Comparison of ENCODE assay signal across 9 mouse cellular contexts in the genomic region with DNA sequence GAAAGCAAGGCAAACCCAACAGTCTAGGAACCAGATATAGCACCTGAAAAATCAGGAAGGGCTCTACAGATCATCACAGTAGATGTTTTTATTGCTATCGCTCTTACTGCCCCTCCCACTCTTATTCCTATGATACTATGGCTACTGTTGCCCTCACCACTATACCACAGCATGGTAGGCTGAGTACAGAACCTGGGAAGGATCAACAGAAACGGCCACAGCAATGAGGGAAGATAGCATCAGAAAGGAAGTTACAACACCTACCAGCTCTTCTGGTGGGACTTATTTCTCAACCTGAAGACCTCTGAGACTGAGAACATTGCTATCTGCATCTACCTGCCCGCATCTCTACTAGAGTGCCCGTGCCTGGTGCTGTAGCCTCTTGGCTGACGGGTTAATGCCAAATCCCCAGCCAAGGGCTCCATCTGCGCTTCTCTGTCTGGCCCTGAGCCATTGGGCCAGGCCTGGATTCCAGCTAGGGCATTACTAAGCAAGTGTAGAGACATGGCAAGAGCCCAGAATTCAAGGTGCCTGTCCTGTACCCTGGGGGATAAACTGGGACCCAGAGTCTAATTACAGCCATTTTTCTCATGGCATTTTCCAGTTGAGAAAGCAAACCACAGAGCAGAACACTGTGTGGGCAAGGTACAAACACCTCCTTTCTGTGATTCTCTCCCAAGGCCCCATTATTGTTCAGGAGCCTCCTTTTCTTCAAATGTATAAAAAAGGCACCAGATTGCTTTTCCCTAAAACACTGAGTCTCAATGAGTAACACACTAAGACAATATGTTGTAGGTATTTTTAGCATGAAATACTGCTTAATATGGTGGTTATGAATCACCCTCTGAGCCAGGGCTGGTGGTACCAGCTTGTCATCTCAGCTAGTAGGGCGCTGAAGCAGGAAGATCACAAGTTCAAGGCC. TPM values are rescaled to one million over a fixed set of nuclear protein-coding genes. Genes with fewer than 3 reads are reported as not detected.
DNase-seq lines count a peak whose midpoint lies in the region; ATAC-seq and TF ChIP-seq lines count a peak whose summit lies in the region.
"Had no signal": no experiment of that assay in that cellular context is flagged by ENCODE, and none has a peak within 500 bp of the region (broad histone marks: within the 10 kb centered on the region; RNA-seq: fewer than 3 reads in every experiment).

No protein-coding gene starts in this region.

- H3K9me3 ChIP-seq in kidney, embryonic 15.5 days (replicated peaks), result no peaks in the 10 kb centered on the region
- H3K9me3 ChIP-seq in liver, embryonic 12.5 days (replicated peaks), result no peaks in the 10 kb centered on the region
- H3K9me3 ChIP-seq: limb, embryonic 15.5 days; midbrain, embryonic 15.5 days had no signal

- no peak for TF ChIP-seq POLR2A in kidney, adult 2 months (IDR thresholded peaks at IDR 0.05; ENCODE audit: low read depth, low read length)

- no peak overlapping the region for H3K4me3 ChIP-seq in kidney, adult 2 months (ENCODE audit: insufficient read depth, low read depth, low read length)
- no peak overlapping the region for H3K4me3 ChIP-seq in kidney, embryonic 15.5 days (replicated peaks)
- H3K4me3 ChIP-seq in liver, embryonic 12.5 days, result no peak overlapping the region
- H3K4me3 ChIP-seq: limb, embryonic 15.5 days; midbrain, embryonic 15.5 days had no signal

- DNase-seq in kidney, adult 2 months, result peak; percentile 96
- DNase-seq in cerebellum, adult 9-11 months, result peak; percentile 98
- DNase-seq in kidney, postnatal 10 days, result peak; percentile 57
- peak; percentile 55 for DNase-seq in right cerebral cortex, postnatal 25 days
- DNase-seq in thymus, adult 18-20 months, result no peak

- H3K4me2 ChIP-seq in kidney, embryonic 15.5 days, result no peak overlapping the region
- H3K4me2 ChIP-seq in liver, embryonic 12.5 days, result no peak overlapping the region
- H3K4me2 ChIP-seq: limb, embryonic 15.5 days; midbrain, embryonic 15.5 days had no signal

- no peak overlapping the region for H3K27ac ChIP-seq in kidney, adult 2 months (ENCODE audit: insufficient read depth, low read depth, low read length)
- H3K27ac ChIP-seq in kidney, embryonic 15.5 days, result no peak overlapping the region
- H3K27ac ChIP-seq in liver, embryonic 12.5 days, result no peak overlapping the region
- H3K27ac ChIP-seq: limb, embryonic 15.5 days; midbrain, embryonic 15.5 days had no signal

- H3K4me1 ChIP-seq in kidney, adult 2 months (ENCODE audit: control insufficient read depth, insufficient read depth, low read length), result peaks cover 2% of the 10 kb centered on the region; the same call in 1 of the 2 replicates
- H3K4me1 ChIP-seq in kidney, embryonic 15.5 days, result no peaks in the 10 kb centered on the region
- 0 out of 2 replicates have a peak, but pooled peaks cover 4% of the 10 kb centered on the region for H3K4me1 ChIP-seq in liver, embryonic 12.5 days
- H3K4me1 ChIP-seq: midbrain, embryonic 15.5 days had no signal

- no peaks in the 10 kb centered on the region for H3K36me3 ChIP-seq in kidney, adult 2 months (ENCODE audit: control insufficient read depth, insufficient read depth, low read length)
- no peaks in the 10 kb centered on the region for H3K36me3 ChIP-seq in kidney, embryonic 15.5 days
- no peaks in the 10 kb centered on the region for H3K36me3 ChIP-seq in liver, embryonic 12.5 days
- H3K36me3 ChIP-seq: limb, embryonic 15.5 days; midbrain, embryonic 15.5 days had no signal

- ATAC-seq in kidney, embryonic 15.5 days (replicated peaks; ENCODE audit: low FRiP score), result no peak
- ATAC-seq in liver, embryonic 12.5 days, result no peak
- ATAC-seq: midbrain, embryonic 15.5 days had no signal

- 54% methylated on average over 7 of the region's 7 CpGs for WGBS in kidney, adult 2 months
- 84% methylated on average over 7 of the region's 7 CpGs for WGBS in kidney, embryonic 15.5 days
- 63% methylated on average over 7 of the region's 7 CpGs for WGBS in liver, embryonic 12.5 days (ENCODE audit: insufficient replicate concordance)

- 0 out of 2 replicates have a peak, but pooled peaks cover 1% of the 10 kb centered on the region for H3K27me3 ChIP-seq in kidney, adult 2 months (replicated peaks; ENCODE audit: control insufficient read depth, insufficient read depth, low read length)
- H3K27me3 ChIP-seq in kidney, embryonic 15.5 days, result no peaks in the 10 kb centered on the region
- no peaks in the 10 kb centered on the region for H3K27me3 ChIP-seq in liver, embryonic 12.5 days (replicated peaks)
- H3K27me3 ChIP-seq: limb, embryonic 15.5 days; midbrain, embryonic 15.5 days had no signal

- no peak overlapping the region for H3K9ac ChIP-seq in kidney, embryonic 15.5 days
- no peak overlapping the region for H3K9ac ChIP-seq in liver, embryonic 12.5 days
- H3K9ac ChIP-seq: limb, embryonic 15.5 days; midbrain, embryonic 15.5 days had no signal

- TF ChIP-seq CTCF in kidney, adult 2 months (conservative IDR thresholded peaks at IDR 0.05; ENCODE audit: insufficient read depth, insufficient read length, low read depth, low read length), result no peak

RNA-seq across cellular contexts. Expression of gene Herc1, which starts 28.0 kb away (rescaled TPM):
- polyA plus RNA-seq in kidney, adult 2 months (2012; rRNA removed), result 12.0 TPM in 2 replicates
- 20.6 and 21.0 TPM in 2 replicates for polyA plus RNA-seq in kidney, embryonic 15.5 days (2015; fragmentation: Nextera tagmentation; extraction: Ambion mirVana)
- polyA plus RNA-seq in liver, embryonic 12.5 days (2016; fragmentation: Nextera tagmentation; extraction: Ambion mirVana), result 35.8 and 37.9 TPM in 2 replicates

Comparison
In these comparisons a context has a peak if more than half of its experiments do, and no peak if none do; other contexts are left out.
1. DNase-seq: peak in kidney, adult 2 months (single experiment), cerebellum, adult 9-11 months (single experiment), kidney, postnatal 10 days (single experiment) and right cerebral cortex, postnatal 25 days (single experiment); none in thymus, adult 18-20 months (0 of 2).